Mouse (Mus musculus): Measurements from ENCODE around the gene Rbck1.

GRCm38 (mm10) chr2:152359616-152360015, 27.2 kb upstream of the Rbck1 start:
- no peak for TF ChIP-seq CHD2 (IDR thresholded peaks at IDR 0.05; ENCODE audit: low read depth, low read length)
- TF ChIP-seq HCFC1 (IDR thresholded peaks at IDR 0.05; ENCODE audit: borderline replicate concordance, insufficient read depth, low read length) = no peak
- no peak for TF ChIP-seq MAFK (IDR thresholded peaks at IDR 0.05; ENCODE audit: insufficient read depth, low read depth, low read length)
- no peak for TF ChIP-seq ZNF384 (IDR thresholded peaks at IDR 0.05; ENCODE audit: low read depth, low read length)
